Mouse (Mus musculus) heart, embryonic 11.5 days (tissue): Measurements from ENCODE around the gene Rassf1. TPM values are rescaled to one million over a fixed set of nuclear protein-coding genes. Genes with fewer than 3 reads are reported as not detected.
A peak's percentile ranks its signal among the peaks of the same experiment; 100 is the strongest.

Experiments used
- ATAC-seq: fragments of 200-750 bp; cut with Nextera tagmentation; replicated peaks from 2 replicates; pipeline ENCODE4 v1.8.0; 2017; ENCODE audit warnings: moderate library complexity; ENCODE audit not compliant: insufficient number of reproducible peaks, low FRiP score, low TSS enrichment
- H3K27ac ChIP-seq: fragments of 300-500 bp; sonication (generic); 2 replicates; pipeline ENCODE4 v1.5.1; 2014; ENCODE audit warnings: mild to moderate bottlenecking, low read depth, low read length
- H3K27me3 ChIP-seq: fragments of 300-500 bp; sonication (generic); 2 replicates; pipeline ENCODE4 v1.6.1; 2014; ENCODE audit warnings: mild to moderate bottlenecking, low read length, mixed read lengths; ENCODE audit not compliant: control insufficient read depth, insufficient read depth
- H3K36me3 ChIP-seq: fragments of 300-500 bp; sonication (generic); 2 replicates; pipeline ENCODE4 v1.6.1; 2014; ENCODE audit warnings: mild to moderate bottlenecking, low read length, moderate library complexity, mixed read lengths; ENCODE audit not compliant: control insufficient read depth, insufficient read depth
- H3K4me1 ChIP-seq: fragments of 300-500 bp; sonication (generic); 2 replicates; pipeline ENCODE4 v1.6.1; 2014; ENCODE audit warnings: low read length; ENCODE audit not compliant: control insufficient read depth, insufficient read depth
- H3K4me2 ChIP-seq: fragments of 300-500 bp; sonication (generic); 2 replicates; pipeline ENCODE4 v1.6.1; 2014; ENCODE audit warnings: mild to moderate bottlenecking, moderate library complexity
- H3K4me3 ChIP-seq: fragments of 300-500 bp; sonication (generic); 2 replicates; pipeline ENCODE4 v1.5.1; 2014; ENCODE audit warnings: low read depth, low read length
- H3K9ac ChIP-seq: fragments of 300-500 bp; sonication (generic); 2 replicates; pipeline ENCODE4 v1.6.1; 2014; ENCODE audit warnings: mild to moderate bottlenecking, low read depth, low read length, moderate library complexity
- H3K9me3 ChIP-seq: fragments of 300-500 bp; sonication (generic); replicated peaks from 2 replicates; pipeline ENCODE4 v1.6.1; 2016; ENCODE audit warnings: low read length; ENCODE audit not compliant: control insufficient read depth
- WGBS: fragments of 180-500 bp; shearing (Covaris S2); extraction: QIAGEN DNeasy Blood & Tissue Kit; methylation state at CpG from one replicate; pipeline ENCODE4 v1.1.7; 2014; ENCODE audit not compliant: insufficient replicate concordance; 5-methylcytosine and 5-hydroxymethylcytosine counted together
- polyA plus RNA-seq: library from polyadenylated mRNA; unstranded; fragments of >200 nt; fragmentation: Nextera tagmentation; extraction: Ambion mirVana; gene quantifications from 2 replicates; pipeline ENCODE4 v1.2.1, GENCODE M21; 2014

Rassf1 gene
- polyA plus RNA-seq, 1 experiment from 2014 or later = 38.9 TPM

GRCm38 (mm10) chr9:107514303-107514955, 36.9 kb upstream of the Rassf1 start:
- Histone ChIP-seq H3K27ac (no peak overlapping the region), H3K36me3 (no peaks in the 10 kb centered on the region; the same call in 1 of the 2 replicates), H3K4me3 (no peak overlapping the region), H3K9me3 (no peaks in the 10 kb centered on the region), H3K4me2 (no peak overlapping the region; the same call in 1 of the 2 replicates), H3K4me1 (no peaks in the 10 kb centered on the region), H3K9ac (no peak overlapping the region), H3K27me3 (no peaks in the 10 kb centered on the region; the same call in 1 of the 2 replicates)
- no peak; the same call in 1 of the 2 replicates for ATAC-seq
- 21% methylated on average over 14 of the region's 14 CpGs for WGBS

- ATAC-seq = no peak
- no peaks in the 10 kb centered on the region for H3K36me3 ChIP-seq
- peaks cover 6% of the 10 kb centered on the region for H3K27me3 ChIP-seq
- no peak overlapping the region for H3K4me3 ChIP-seq
- no peak overlapping the region for H3K9ac ChIP-seq
- H3K4me1 ChIP-seq = 0 out of 2 replicates have a peak, but pooled peaks cover 9% of the 10 kb centered on the region
- 65% methylated on average over 6 of the region's 6 CpGs for WGBS
- H3K27ac ChIP-seq = no peak overlapping the region
- H3K9me3 ChIP-seq = no peaks in the 10 kb centered on the region
- no peak overlapping the region for H3K4me2 ChIP-seq
Measured at GRCm38 (mm10) chr9:107520331-107520730, 31.0 kb upstream of the Rassf1 start.

- Histone ChIP-seq H3K36me3 (no peaks in the 10 kb centered on the region), H3K27me3 (peaks cover 14% of the 10 kb centered on the region), H3K4me2 (no peak overlapping the region), H3K9me3 (no peaks in the 10 kb centered on the region), H3K4me1 (0 out of 2 replicates have a peak, but pooled peaks cover 9% of the 10 kb centered on the region), H3K9ac (no peak overlapping the region), H3K4me3 (no peak overlapping the region), H3K27ac (no peak overlapping the region)
- no peak for ATAC-seq
- WGBS = 52% methylated on average over 5 of the region's 5 CpGs
Measured at GRCm38 (mm10) chr9:107521190-107521589, 30.2 kb upstream of the Rassf1 start.

GRCm38 (mm10) chr9:107521711-107522399, 29.5 kb upstream of the Rassf1 start:
- peak; percentile 20; the same call in 1 of the 2 replicates for ATAC-seq
- Histone ChIP-seq H3K36me3 (no peaks in the 10 kb centered on the region), H3K4me2 (peak overlapping the region; percentile 53), H3K9me3 (no peaks in the 10 kb centered on the region), H3K9ac (peak overlapping the region; percentile 49; the same call in 1 of the 2 replicates), H3K27me3 (peaks cover 21% of the 10 kb centered on the region), H3K4me3 (no peak overlapping the region), H3K27ac (peak overlapping the region; percentile 24; the same call in 1 of the 2 replicates), H3K4me1 (peaks cover 12% of the 10 kb centered on the region; the same call in 1 of the 2 replicates)
- WGBS = 32% methylated on average over 25 of the region's 25 CpGs

GRCm38 (mm10) chr9:107522400-107522711, 29.0 kb upstream of the Rassf1 start:
- Histone ChIP-seq H3K4me2 (peak overlapping the region; percentile 53), H3K36me3 (no peaks in the 10 kb centered on the region), H3K4me1 (peaks cover 15% of the 10 kb centered on the region; the same call in 1 of the 2 replicates), H3K27ac (peak overlapping the region; percentile 24; the same call in 1 of the 2 replicates), H3K27me3 (peaks cover 25% of the 10 kb centered on the region), H3K4me3 (no peak overlapping the region), H3K9me3 (no peaks in the 10 kb centered on the region), H3K9ac (peak overlapping the region; percentile 49; the same call in 1 of the 2 replicates)
- 38% methylated on average over 2 of the region's 2 CpGs for WGBS
- ATAC-seq = no peak

GRCm38 (mm10) chr9:107526198-107527026, 24.9 kb upstream of the Rassf1 start:
- H3K36me3 ChIP-seq = no peaks in the 10 kb centered on the region
- H3K27ac ChIP-seq = no peak overlapping the region
- H3K4me1 ChIP-seq = peaks cover 17% of the 10 kb centered on the region; the same call in 1 of the 2 replicates
- H3K9me3 ChIP-seq = no peaks in the 10 kb centered on the region
- peaks cover 36% of the 10 kb centered on the region for H3K27me3 ChIP-seq
- peak overlapping the region; percentile 35 for H3K4me3 ChIP-seq
- peak overlapping the region; percentile 69 for H3K4me2 ChIP-seq
- peak; percentile 67; the same call in 1 of the 2 replicates for ATAC-seq
- H3K9ac ChIP-seq = no peak overlapping the region
- 14% methylated on average over 43 of the region's 44 CpGs for WGBS

- ATAC-seq = peak; percentile 94
- Histone ChIP-seq H3K27me3 (peaks cover 4% of the 10 kb centered on the region; the same call in 1 of the 2 replicates), H3K9me3 (no peaks in the 10 kb centered on the region), H3K4me2 (peak within 1 kb of the TSS; percentile 93), H3K4me1 (peaks cover 25% of the 10 kb centered on the region), H3K36me3 (0 out of 2 replicates have a peak, but pooled peaks cover 2% of the 10 kb centered on the region), H3K27ac (peak within 1 kb of the TSS; percentile 64), H3K9ac (peak within 1 kb of the TSS; percentile 94), H3K4me3 (peak within 1 kb of the TSS; percentile 92)
- WGBS = 1% methylated on average over 48 of the region's 48 CpGs
Measured at GRCm38 (mm10) chr9:107533791-107534407, 17.5 kb upstream of the Rassf1 start, which contains the start of gene Tmem115. Tmem115 (plus strand) TSS chr9:107533945.
